Mouse (Mus musculus) R1 (cell line): ENCODE measurements at regions not wholly inside any gene's neighbourhood (a gene's known extent, or its start where the extent isn't known, plus 50 kb on each side); places are given as distances from the start of the nearest gene placed in this dataset.

Source experiments
- DNase-seq: peaks from one replicate; pipeline ENCODE4 v3.0.0-alpha.2; 2018; ENCODE audit warnings: low read depth, low spot score

GRCm38 (mm10) chrX:147265731-147266130 is 163.3 kb downstream of the Il13ra2 start:
- no peak for DNase-seq

- DNase-seq = no peak
Observed at GRCm38 (mm10) chrX:147259131-147259530, 169.9 kb downstream of the Il13ra2 start.

- DNase-seq = peak; percentile 69
Observed at GRCm38 (mm10) chrX:147253617-147254016, 175.4 kb downstream of the Il13ra2 start.
